Mouse (Mus musculus): ENCODE data around the gene Foxp1.

- no peak for TF ChIP-seq POLR2A (IDR thresholded peaks at IDR 0.05; ENCODE audit: low read depth, low read length)
- no peak for TF ChIP-seq CTCF (IDR thresholded peaks at IDR 0.05; ENCODE audit: extremely low read depth, insufficient read depth, insufficient read length, insufficient replicate concordance)
These were observed 29.6 kb downstream of the Foxp1 start for GRCm38 (mm10) chr6:99492937-99493336.
